Mouse (Mus musculus) MEL (cell line): ENCODE measurements around the gene Pbx4.

Experiments
- CHD2 ChIP-seq: IDR thresholded peaks from 2 replicates; pipeline ENCODE4 v1.6.1; 2011; ENCODE audit warnings: low read length, improper control_type of control experiment
- EP300 ChIP-seq, 2 experiments: IDR thresholded peaks; 2 replicates each; pipeline ENCODE4 v1.6.1; 2011; ENCODE audit warnings: improper control_type of control experiment in 2 of 2, low read length in 2 of 2, low read depth in 1 of 2, mild to moderate bottlenecking in 1 of 2
- JUND ChIP-seq: IDR thresholded peaks from 2 replicates; pipeline ENCODE4 v1.6.1; 2011; ENCODE audit warnings: low read depth, mild to moderate bottlenecking, improper control_type of control experiment, low read length
- MEF2A ChIP-seq: IDR thresholded peaks from 2 replicates; pipeline ENCODE4 v1.6.1; 2014; ENCODE audit warnings: low read depth, mild to moderate bottlenecking, inconsistent platforms, low read length, improper control_type of control experiment; ENCODE audit not compliant: poor library complexity, insufficient replicate concordance, severe bottlenecking; ENCODE audit errors: extremely low read depth
- POLR2AphosphoS5 ChIP-seq: IDR thresholded peaks from 2 replicates; pipeline ENCODE4 v1.6.1; 2012; ENCODE audit warnings: low read depth, borderline replicate concordance, mild to moderate bottlenecking, inconsistent platforms, low read length, moderate library complexity, mixed read lengths
- UBTF ChIP-seq: IDR thresholded peaks from 2 replicates; pipeline ENCODE4 v1.6.1; 2012; ENCODE audit warnings: low read depth, mild to moderate bottlenecking, inconsistent platforms, low read length, improper control_type of control experiment, moderate library complexity, borderline replicate concordance; ENCODE audit not compliant: insufficient read depth
- USF2 ChIP-seq, 2 experiments: IDR thresholded peaks; 2 replicates each; pipeline ENCODE4 v1.6.1; 2011 to 2012; ENCODE audit warnings: improper control_type of control experiment in 2 of 2, low read length in 2 of 2, borderline replicate concordance in 1 of 2, inconsistent platforms in 1 of 2, low read depth in 1 of 2, mild to moderate bottlenecking in 1 of 2; ENCODE audit not compliant: insufficient read depth in 1 of 2

DNA sequence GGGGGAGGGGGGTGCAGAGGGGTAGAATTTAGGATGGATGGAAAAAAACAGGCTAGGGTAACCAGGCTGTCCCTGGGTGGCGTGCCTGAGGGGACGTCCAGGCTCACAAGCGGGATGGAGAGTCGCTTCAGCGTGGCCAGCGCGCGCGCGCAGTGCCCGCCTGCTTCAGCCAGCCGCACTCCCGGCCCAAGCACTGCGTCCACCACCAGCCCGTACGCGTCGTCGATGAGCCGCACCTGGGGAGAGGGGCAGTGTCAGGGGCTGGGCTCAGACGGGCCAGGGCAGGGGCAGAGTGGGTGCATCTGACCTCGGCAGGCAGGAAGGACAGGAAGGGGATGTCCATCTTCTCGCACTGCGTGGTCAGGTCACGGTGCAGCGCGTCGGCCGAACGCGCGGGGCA, 56.6 kb downstream of the Pbx4 start:
- no peak for TF ChIP-seq POLR2AphosphoS5
- TF ChIP-seq MEF2A = no peak
- no peak for TF ChIP-seq JUND
- no peak for TF ChIP-seq USF2 (IDR thresholded peaks at IDR 0.05; ENCODE audit: borderline replicate concordance in 1 of 2, insufficient read depth in 1 of 2, low read depth in 1 of 2, low read length in 2 of 2)
- TF ChIP-seq EP300 (IDR thresholded peaks at IDR 0.05; ENCODE audit: low read depth in 1 of 2, low read length in 2 of 2) = no peak
- TF ChIP-seq UBTF = no peak
- TF ChIP-seq CHD2 = no peak
